In genomic region chr8:88627265-88627991, GRCm38 (mm10) we compare ENCODE assay signal across 8 mouse cellular contexts. TPM values are rescaled to one million over a fixed set of nuclear protein-coding genes. Genes with fewer than 3 reads are reported as not detected.
DNase-seq lines count a peak whose midpoint lies in the region; ATAC-seq lines count a peak whose summit lies in the region.

No protein-coding gene starts in this region.

- peak overlapping the region; percentile 61 for H3K9ac ChIP-seq in forebrain, embryonic 12.5 days
- H3K9ac ChIP-seq in heart, embryonic 15.5 days, result peak overlapping the region; percentile 52
- H3K9ac ChIP-seq in liver, embryonic 12.5 days, result peak overlapping the region; percentile 10; the same call in 1 of the 2 replicates
- peak overlapping the region; percentile 68 for H3K9ac ChIP-seq in neural tube, embryonic 14.5 days (replicated peaks; ENCODE audit: low read depth, low read length)

- H3K4me2 ChIP-seq in forebrain, embryonic 12.5 days, result peak overlapping the region; percentile 80
- H3K4me2 ChIP-seq in heart, embryonic 15.5 days, result peak overlapping the region; percentile 95
- peak overlapping the region; percentile 68 for H3K4me2 ChIP-seq in liver, embryonic 12.5 days
- peak overlapping the region; percentile 91 for H3K4me2 ChIP-seq in neural tube, embryonic 14.5 days (ENCODE audit: low read depth, low read length)

- peaks cover 15% of the 10 kb centered on the region for H3K4me1 ChIP-seq in forebrain, embryonic 12.5 days
- H3K4me1 ChIP-seq in heart, embryonic 15.5 days (replicated peaks), result peaks cover 7% of the 10 kb centered on the region
- H3K4me1 ChIP-seq in liver, embryonic 12.5 days, result no peaks in the 10 kb centered on the region
- H3K4me1 ChIP-seq in neural tube, embryonic 14.5 days (ENCODE audit: control insufficient read depth, insufficient read depth, low read length), result no peaks in the 10 kb centered on the region; the same call in 1 of the 2 replicates

- H3K36me3 ChIP-seq in forebrain, embryonic 12.5 days (replicated peaks), result no peaks in the 10 kb centered on the region
- no peaks in the 10 kb centered on the region for H3K36me3 ChIP-seq in heart, embryonic 15.5 days
- no peaks in the 10 kb centered on the region for H3K36me3 ChIP-seq in liver, embryonic 12.5 days
- no peaks in the 10 kb centered on the region for H3K36me3 ChIP-seq in neural tube, embryonic 14.5 days (ENCODE audit: control insufficient read depth, insufficient read depth, low read length)

- H3K9me3 ChIP-seq in forebrain, embryonic 12.5 days, result no peaks in the 10 kb centered on the region
- no peaks in the 10 kb centered on the region for H3K9me3 ChIP-seq in heart, embryonic 15.5 days (replicated peaks)
- H3K9me3 ChIP-seq in liver, embryonic 12.5 days (replicated peaks), result no peaks in the 10 kb centered on the region
- H3K9me3 ChIP-seq in neural tube, embryonic 14.5 days (ENCODE audit: control insufficient read depth, low read length), result no peaks in the 10 kb centered on the region

- peaks cover 55% of the 10 kb centered on the region for H3K27me3 ChIP-seq in forebrain, embryonic 12.5 days
- peaks cover 48% of the 10 kb centered on the region for H3K27me3 ChIP-seq in heart, embryonic 15.5 days
- peaks cover 52% of the 10 kb centered on the region for H3K27me3 ChIP-seq in liver, embryonic 12.5 days (replicated peaks)
- H3K27me3 ChIP-seq in neural tube, embryonic 14.5 days (ENCODE audit: control insufficient read depth, insufficient read depth, low read length), result no peaks in the 10 kb centered on the region

- peak; percentile 85 for ATAC-seq in forebrain, embryonic 12.5 days (ENCODE audit: low FRiP score)
- ATAC-seq in heart, embryonic 15.5 days (replicated peaks; ENCODE audit: insufficient number of reproducible peaks, insufficient read depth, low FRiP score, low read depth), result peak; percentile 69
- ATAC-seq in liver, embryonic 12.5 days, result peak; percentile 44
- ATAC-seq in neural tube, embryonic 14.5 days (ENCODE audit: low read depth), result peak; percentile 93

- H3K4me3 ChIP-seq in forebrain, embryonic 12.5 days (replicated peaks), result peak overlapping the region; percentile 53
- H3K4me3 ChIP-seq in heart, embryonic 15.5 days, result peak overlapping the region; percentile 58
- H3K4me3 ChIP-seq in liver, embryonic 12.5 days, result peak overlapping the region; percentile 47
- H3K4me3 ChIP-seq in neural tube, embryonic 14.5 days (ENCODE audit: low read depth, low read length), result peak overlapping the region; percentile 49

- DNase-seq in thymus, postnatal 4 days, result peak; percentile 82
- DNase-seq in thymus, postnatal 25 days, result no peak
- peak; percentile 88 for DNase-seq in kidney, postnatal 14 days
- DNase-seq in urinary bladder, postnatal 25 days (ENCODE audit: low spot score), result peak; percentile 60

- WGBS in forebrain, embryonic 12.5 days, result under 1% methylated on average over 105 of the region's 105 CpGs
- WGBS in heart, embryonic 15.5 days, result under 1% methylated on average over 105 of the region's 105 CpGs
- WGBS in liver, embryonic 12.5 days (ENCODE audit: insufficient replicate concordance), result 1% methylated on average over 91 of the region's 105 CpGs
- WGBS in neural tube, embryonic 14.5 days, result under 1% methylated on average over 95 of the region's 105 CpGs

- H3K27ac ChIP-seq in forebrain, embryonic 12.5 days, result peak overlapping the region; percentile 48
- no peak overlapping the region for H3K27ac ChIP-seq in heart, embryonic 15.5 days
- H3K27ac ChIP-seq in liver, embryonic 12.5 days, result no peak overlapping the region
- H3K27ac ChIP-seq in neural tube, embryonic 14.5 days (ENCODE audit: low read depth, low read length), result peak overlapping the region; percentile 80

RNA-seq across cellular contexts. Expression of gene Snx20, which starts 8.5 kb away (rescaled TPM):
- polyA plus RNA-seq in forebrain, embryonic 12.5 days (2016; fragmentation: Nextera tagmentation; extraction: Ambion mirVana), result 0.60 and 0.93 TPM in 2 replicates
- polyA plus RNA-seq in heart, embryonic 15.5 days (2015; fragmentation: Nextera tagmentation; extraction: Ambion mirVana), result 2.3 and 2.9 TPM in 2 replicates
- 2.6 and 2.7 TPM in 2 replicates for polyA plus RNA-seq in liver, embryonic 12.5 days (2016; fragmentation: Nextera tagmentation; extraction: Ambion mirVana)
- polyA plus RNA-seq in neural tube, embryonic 14.5 days (2014; fragmentation: Nextera tagmentation; extraction: Ambion mirVana), result 1.0 and 1.2 TPM in 2 replicates

RNA-seq across cellular contexts. Expression of gene Nod2, which starts 19.7 kb away (rescaled TPM):
- 0.11 and 0.13 TPM in 2 replicates for polyA plus RNA-seq in forebrain, embryonic 12.5 days (2016; fragmentation: Nextera tagmentation; extraction: Ambion mirVana)
- polyA plus RNA-seq in heart, embryonic 15.5 days (2015; fragmentation: Nextera tagmentation; extraction: Ambion mirVana), result 0.06 and 0.15 TPM in 2 replicates
- 0.05 and 0.06 TPM in 2 replicates for polyA plus RNA-seq in liver, embryonic 12.5 days (2016; fragmentation: Nextera tagmentation; extraction: Ambion mirVana)
- polyA plus RNA-seq in neural tube, embryonic 14.5 days (2014; fragmentation: Nextera tagmentation; extraction: Ambion mirVana), result 0.09 and 0.19 TPM in 2 replicates

Comparison
In these comparisons a context has a peak if more than half of its experiments do, and no peak if none do; other contexts are left out.
1. H3K27ac ChIP-seq: peak in forebrain, embryonic 12.5 days (single experiment) and neural tube, embryonic 14.5 days (single experiment); none in heart, embryonic 15.5 days (single experiment) and liver, embryonic 12.5 days (single experiment).
2. H3K9ac ChIP-seq: peak in every context shown above with its lines; median percentile 68 in neural tube, embryonic 14.5 days; 61 in forebrain, embryonic 12.5 days; 52 in heart, embryonic 15.5 days; 10 in liver, embryonic 12.5 days.
3. Peak in every context shown above with its lines, with median percentiles within 50 percentile points of each other: ATAC-seq, H3K4me2 ChIP-seq and H3K4me3 ChIP-seq.